Mouse (Mus musculus): Measurements from ENCODE around the gene Lyplal1.

DNA sequence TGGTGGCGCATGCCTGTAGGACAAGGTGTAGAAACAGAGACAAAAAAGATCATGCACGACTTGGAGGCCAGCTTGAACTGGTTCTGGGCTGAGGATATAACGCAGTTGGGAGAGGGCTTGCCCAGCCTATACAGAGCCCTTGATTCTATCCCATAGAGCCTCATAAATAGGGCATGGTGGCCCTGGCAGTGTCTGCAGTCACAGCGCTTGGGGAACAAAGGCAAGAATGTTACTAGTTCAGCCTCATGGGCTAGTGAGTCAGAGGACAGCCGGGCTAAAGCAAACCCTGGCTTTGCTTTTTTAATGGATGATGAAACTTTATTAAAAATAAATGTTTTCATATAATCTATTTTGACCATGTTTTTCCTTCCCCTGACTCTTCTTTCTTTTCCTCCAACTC is 33.3 kb upstream of the Lyplal1 start:
- no peak for TF ChIP-seq CTCF (conservative IDR thresholded peaks at IDR 0.05; ENCODE audit: low read length)
- TF ChIP-seq POU5F1 (IDR thresholded peaks at IDR 0.05; ENCODE audit: borderline replicate concordance, low read length) = no peak

All from E14TG2a.4 (cell line).